Mouse (Mus musculus): ENCODE measurements around the gene Krt79. TPM values are rescaled to one million over a fixed set of nuclear protein-coding genes. Genes with fewer than 3 reads are reported as not detected.

Krt79 gene
- total and polyA plus RNA-seq, 3 experiments: not detected

DNA sequence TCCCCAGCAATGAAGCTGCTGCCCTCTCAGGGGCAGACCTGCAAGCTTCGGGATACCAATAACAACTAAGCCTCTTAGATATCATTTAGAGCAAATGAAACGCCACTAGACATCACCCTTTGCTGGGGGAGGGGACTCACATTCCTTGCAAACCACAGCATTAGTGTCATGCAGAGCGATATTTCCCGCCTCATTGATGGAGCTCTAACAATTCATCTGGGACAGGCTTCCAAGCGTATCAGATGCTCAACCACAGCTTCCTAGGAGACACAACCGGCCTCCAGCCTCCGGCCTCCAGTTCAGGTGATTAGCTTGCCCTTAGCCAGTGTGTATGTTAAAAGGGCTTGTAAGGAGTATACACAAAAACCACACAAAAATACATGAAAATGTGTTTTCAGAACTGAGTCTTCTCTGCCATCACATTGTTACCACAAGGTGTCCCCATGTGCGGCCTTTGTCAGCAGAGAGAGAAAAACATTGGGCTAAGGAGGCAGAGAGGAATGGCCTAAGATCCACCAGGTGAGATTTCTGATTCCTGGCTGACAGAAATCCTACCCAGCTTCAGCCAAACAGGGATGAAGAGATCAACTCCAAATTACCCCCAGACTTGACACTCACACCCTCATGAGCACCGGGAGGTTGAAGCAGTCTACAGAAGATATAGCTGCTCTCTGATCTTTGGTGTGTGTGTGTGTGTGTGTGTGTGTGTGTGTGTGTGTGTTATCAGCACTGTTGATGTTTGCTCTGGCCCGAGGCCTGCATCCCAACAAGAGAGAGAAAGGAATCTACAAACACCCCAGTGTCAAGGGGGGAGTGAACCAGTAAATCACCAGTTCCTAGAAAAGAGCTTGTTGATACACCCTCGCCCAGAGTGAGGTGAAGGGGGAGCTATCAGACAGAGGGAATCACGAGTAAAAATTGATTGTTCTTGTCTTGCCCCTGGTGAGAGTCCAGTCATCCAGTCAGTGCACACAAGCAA, 37.7 kb downstream of the Krt79 start:
- dilution Hi-C loops (cut with MboI; ENCODE audit: extremely low pct_ligation_motif_present, extremely low pct_unique_long_range_greater_than_20kb, low sequenced_read_pairs): no loop called here
- Histone ChIP-seq H3K27me3 (replicated peaks) (peaks cover 97% of the 10 kb centered on the region), H3K4me2 (ENCODE audit: insufficient read depth, low read depth, poor library complexity, severe bottlenecking) (no peak overlapping the region), H3K9ac (ENCODE audit: insufficient read depth, low read depth) (no peak overlapping the region), H3K27ac (ENCODE audit: insufficient read depth, low read depth) (no peak overlapping the region), H3K36me3 (replicated peaks in 1 of 2; ENCODE audit: control insufficient read depth in 1 of 2, insufficient read depth in 1 of 2, low read length in 1 of 2) (no peaks in the 10 kb centered on the region), H3K9me3 (replicated peaks; ENCODE audit: low read length) (no peaks in the 10 kb centered on the region), H3K4me1 (ENCODE audit: control insufficient read depth in 1 of 2, insufficient read depth in 2 of 2) (no peaks in the 10 kb centered on the region), H3K79me2 (replicated peaks; ENCODE audit: control insufficient read depth, extremely low read depth, insufficient read depth, poor library complexity, severe bottlenecking) (no peaks in the 10 kb centered on the region), H3K4me3 (replicated peaks in 1 of 3; ENCODE audit: low read depth in 2 of 3, low read length in 2 of 3, poor library complexity in 1 of 3) (no peak overlapping the region)
- in situ Hi-C loops (cut with MboI; ENCODE audit: low pct_ligation_motif_present, low pct_unique_long_range_greater_than_20kb, low sequenced_read_pairs): no loop called here
- TF ChIP-seq CTCF (conservative IDR thresholded peaks at IDR 0.05 in 1 of 2, IDR thresholded peaks at IDR 0.05 in 1 of 2; ENCODE audit: low read depth in 2 of 2, low read length in 2 of 2) (peak in 1 of 2 experiments; percentile 50; a peak in 2 of 4 replicates), MAFK (IDR thresholded peaks at IDR 0.05; ENCODE audit: insufficient replicate concordance, low read length) (no peak), SMC3 (IDR thresholded peaks at IDR 0.05; ENCODE audit: low read depth, low read length) (peak; percentile 35), EP300 (IDR thresholded peaks at IDR 0.05; ENCODE audit: low read length) (no peak), HCFC1 (IDR thresholded peaks at IDR 0.05; ENCODE audit: low read depth, low read length) (no peak)
- DNase-seq (ENCODE audit: extremely low read depth): no peak

GRCm38 (mm10) chr15:101895216-101895615, 44.9 kb downstream of the Krt79 start:
- no peak for DNase-seq (ENCODE audit: extremely low read depth)
- Histone ChIP-seq H3K79me2 (replicated peaks; ENCODE audit: control insufficient read depth, extremely low read depth, insufficient read depth, poor library complexity, severe bottlenecking) (no peaks in the 10 kb centered on the region), H3K4me3 (replicated peaks in 1 of 3; ENCODE audit: low read depth in 2 of 3, low read length in 2 of 3, poor library complexity in 1 of 3) (no peak overlapping the region), H3K27me3 (replicated peaks) (peaks cover 96% of the 10 kb centered on the region), H3K4me2 (ENCODE audit: insufficient read depth, low read depth, poor library complexity, severe bottlenecking) (no peak overlapping the region), H3K4me1 (ENCODE audit: control insufficient read depth in 1 of 2, insufficient read depth in 2 of 2) (no peaks in the 10 kb centered on the region), H3K36me3 (replicated peaks in 1 of 2; ENCODE audit: control insufficient read depth in 1 of 2, insufficient read depth in 1 of 2, low read length in 1 of 2) (no peaks in the 10 kb centered on the region), H3K9me3 (replicated peaks; ENCODE audit: low read length) (no peaks in the 10 kb centered on the region), H3K9ac (ENCODE audit: insufficient read depth, low read depth) (no peak overlapping the region), H3K27ac (ENCODE audit: insufficient read depth, low read depth) (no peak overlapping the region)
- in situ Hi-C loops (cut with MboI; ENCODE audit: low pct_ligation_motif_present, low pct_unique_long_range_greater_than_20kb, low sequenced_read_pairs) (no loop called here), dilution Hi-C loops (cut with MboI; ENCODE audit: extremely low pct_ligation_motif_present, extremely low pct_unique_long_range_greater_than_20kb, low sequenced_read_pairs) (no loop called here)
- no peak for TF ChIP-seq CHD2 (IDR thresholded peaks at IDR 0.05; ENCODE audit: low read length)
- no peak for TF ChIP-seq E2F4 (IDR thresholded peaks at IDR 0.05; ENCODE audit: insufficient replicate concordance, low read depth, low read length)
- TF ChIP-seq BHLHE40 (IDR thresholded peaks at IDR 0.05; ENCODE audit: low read depth, low read length): no peak
- no peak for TF ChIP-seq SIN3A (IDR thresholded peaks at IDR 0.05; ENCODE audit: low read length)
- TF ChIP-seq POLR2A (IDR thresholded peaks at IDR 0.05; ENCODE audit: low read depth, low read length): no peak
- no peak for TF ChIP-seq CTCF (conservative IDR thresholded peaks at IDR 0.05 in 1 of 2, IDR thresholded peaks at IDR 0.05 in 1 of 2; ENCODE audit: low read depth in 2 of 2, low read length in 2 of 2)
- TF ChIP-seq MAFK (IDR thresholded peaks at IDR 0.05; ENCODE audit: insufficient replicate concordance, low read length): no peak
- no peak for TF ChIP-seq UBTF (IDR thresholded peaks at IDR 0.05; ENCODE audit: low read depth, low read length)

GRCm38 (mm10) chr15:101892820-101893219, 47.3 kb downstream of the Krt79 start, which contains the start of gene Krt76:
Gene Krt76 (minus strand): TSS chr15:101892920.
- H3K9me3 ChIP-seq (replicated peaks; ENCODE audit: low read length): no peaks in the 10 kb centered on the region
- no peak for DNase-seq (ENCODE audit: extremely low read depth)
- H3K4me1 ChIP-seq (ENCODE audit: control insufficient read depth in 1 of 2, insufficient read depth in 2 of 2): no peaks in the 10 kb centered on the region
- dilution Hi-C loops (cut with MboI; ENCODE audit: extremely low pct_ligation_motif_present, extremely low pct_unique_long_range_greater_than_20kb, low sequenced_read_pairs) (no loop called here), in situ Hi-C loops (cut with MboI; ENCODE audit: low pct_ligation_motif_present, low pct_unique_long_range_greater_than_20kb, low sequenced_read_pairs) (no loop called here)
- no peak within 1 kb of the TSS for H3K9ac ChIP-seq (ENCODE audit: insufficient read depth, low read depth)
- no peak within 1 kb of the TSS for H3K4me2 ChIP-seq (ENCODE audit: insufficient read depth, low read depth, poor library complexity, severe bottlenecking)
- H3K79me2 ChIP-seq (replicated peaks; ENCODE audit: control insufficient read depth, extremely low read depth, insufficient read depth, poor library complexity, severe bottlenecking): no peaks in the 10 kb centered on the region
- H3K36me3 ChIP-seq (replicated peaks in 1 of 2; ENCODE audit: control insufficient read depth in 1 of 2, insufficient read depth in 1 of 2, low read length in 1 of 2): no peaks in the 10 kb centered on the region
- H3K4me3 ChIP-seq (replicated peaks in 1 of 3; ENCODE audit: low read depth in 2 of 3, low read length in 2 of 3, poor library complexity in 1 of 3): no peak within 1 kb of the TSS
- no peak within 1 kb of the TSS for H3K27ac ChIP-seq (ENCODE audit: insufficient read depth, low read depth)
- H3K27me3 ChIP-seq (replicated peaks): peaks cover 95% of the 10 kb centered on the region
- no peak for TF ChIP-seq MYC (IDR thresholded peaks at IDR 0.05; ENCODE audit: low read depth, low read length)
- no peak for TF ChIP-seq RAD21 (IDR thresholded peaks at IDR 0.05; ENCODE audit: low read depth, low read length)
- TF ChIP-seq NRF1 (IDR thresholded peaks at IDR 0.05; ENCODE audit: low read depth, low read length): no peak
- no peak for TF ChIP-seq E2F4 (IDR thresholded peaks at IDR 0.05; ENCODE audit: insufficient replicate concordance, low read depth, low read length)
- no peak for TF ChIP-seq JUND (conservative IDR thresholded peaks at IDR 0.05; ENCODE audit: low read depth, low read length)
- no peak for TF ChIP-seq GABPA (IDR thresholded peaks at IDR 0.05; ENCODE audit: insufficient replicate concordance, low read depth, low read length)
- no peak for TF ChIP-seq POLR2AphosphoS2 (IDR thresholded peaks at IDR 0.05; ENCODE audit: low read depth, low read length)
- TF ChIP-seq ZMIZ1 (IDR thresholded peaks at IDR 0.05; ENCODE audit: low read depth, low read length): no peak
- TF ChIP-seq ETS1 (conservative IDR thresholded peaks at IDR 0.05; ENCODE audit: low read depth, low read length): no peak
- TF ChIP-seq RCOR1 (conservative IDR thresholded peaks at IDR 0.05; ENCODE audit: low read depth, low read length): no peak
- TF ChIP-seq MAZ (IDR thresholded peaks at IDR 0.05; ENCODE audit: low read depth, low read length): no peak
- TF ChIP-seq ZNF384 (IDR thresholded peaks at IDR 0.05; ENCODE audit: low read depth, low read length): no peak
- TF ChIP-seq BHLHE40 (IDR thresholded peaks at IDR 0.05; ENCODE audit: low read depth, low read length): no peak
- TF ChIP-seq PAX5 (IDR thresholded peaks at IDR 0.05; ENCODE audit: low read length): no peak
- TF ChIP-seq MEF2A (IDR thresholded peaks at IDR 0.05; ENCODE audit: borderline replicate concordance, low read depth, low read length): no peak
